Mouse (Mus musculus): ENCODE measurements around the gene Cab39.

- TF ChIP-seq CTCF (IDR thresholded peaks at IDR 0.05; ENCODE audit: borderline replicate concordance, control insufficient read depth, extremely low read depth, insufficient read depth, low read length, poor library complexity) (no peak), POLR2A (IDR thresholded peaks at IDR 0.05; ENCODE audit: control insufficient read depth, extremely low read depth, insufficient read depth, low read length, poor library complexity) (no peak)
These were observed 17.1 kb upstream of the Cab39 start for GRCm38 (mm10) chr1:85776154-85776553.
